Mouse (Mus musculus) lung, adult 2 months (tissue): ENCODE results near the gene Stx19. TPM values are rescaled to one million over a fixed set of nuclear protein-coding genes. Genes with fewer than 3 reads are reported as not detected.

ENCODE experiments used
- DNase-seq: peaks from one replicate; pipeline ENCODE4 v3.0.0; 2022
- H3K4me1 ChIP-seq: fragments of 200-500 bp; 2 replicates; pipeline ENCODE4 v1.6.1; 2011; ENCODE audit warnings: low read length; ENCODE audit not compliant: control insufficient read depth, insufficient read depth
- H3K4me3 ChIP-seq: fragments of 200-500 bp; replicated peaks from 2 replicates; pipeline ENCODE3; 2011; ENCODE audit warnings: low read depth, mild to moderate bottlenecking, control low read depth, low read length; ENCODE audit errors: extremely low read depth
- CTCF ChIP-seq: fragments of 200-500 bp; IDR thresholded peaks from 2 replicates; pipeline ENCODE4 v1.5.1; 2011; ENCODE audit warnings: mild to moderate bottlenecking, low read length, control low read depth; ENCODE audit not compliant: insufficient read depth
- POLR2A ChIP-seq: fragments of 200-500 bp; IDR thresholded peaks from 2 replicates; pipeline ENCODE4 v1.6.1; 2011; ENCODE audit warnings: low read depth, mild to moderate bottlenecking, control low read depth, low read length, borderline replicate concordance; ENCODE audit errors: extremely low read depth
- WGBS: fragments of 180-500 bp; shearing (Covaris S2); methylation state at CpG from one replicate; pipeline ENCODE4 v1.1.7; 2018; 5-methylcytosine and 5-hydroxymethylcytosine counted together
- polyA plus RNA-seq: library from polyadenylated mRNA; depleted of rRNA; stranded (reverse); fragments of >200 nt; gene quantifications from 2 replicates; pipeline ENCODE4 v1.2.3, GENCODE M21; 2012; rRNA removed

Gene Stx19
- polyA plus RNA-seq, 1 experiment, result 1.2 TPM

DNA sequence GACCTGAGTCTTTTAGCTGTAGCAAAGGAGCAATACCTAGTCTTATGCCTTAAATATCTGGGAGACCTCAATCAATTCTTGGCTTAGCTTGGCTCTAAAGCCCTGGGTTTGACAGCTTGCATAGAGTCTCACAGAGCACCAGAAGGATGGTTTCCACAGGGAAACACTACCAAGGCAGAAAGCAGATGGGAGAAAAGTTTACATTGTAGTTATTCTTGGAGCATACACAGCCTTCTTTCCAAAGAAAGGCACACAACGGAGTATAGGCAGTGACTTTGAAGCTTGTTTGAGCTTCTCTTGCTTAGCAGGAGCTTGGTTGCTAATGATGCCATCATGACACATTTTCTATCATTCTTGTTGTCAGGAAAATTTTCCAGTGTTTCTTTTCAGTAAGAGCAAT is 45.7 kb downstream of the Stx19 start:
- TF ChIP-seq POLR2A (no peak), CTCF (no peak)
- no peak for DNase-seq
- Histone ChIP-seq H3K4me1 (peaks cover 4% of the 10 kb centered on the region; the same call in 1 of the 2 replicates), H3K4me3 (no peak overlapping the region)
- WGBS, result 67% methylated on average over 1 of the region's 1 CpGs

GRCm38 (mm10) chr16:62861455-62861854 is 47.0 kb downstream of the Stx19 start:
- Histone ChIP-seq H3K4me3 (no peak overlapping the region), H3K4me1 (no peaks in the 10 kb centered on the region)
- TF ChIP-seq CTCF, result no peak
- no peak for TF ChIP-seq POLR2A
- 43% methylated on average over 6 of the region's 6 CpGs for WGBS
- DNase-seq, result no peak

GRCm38 (mm10) chr16:62872688-62873117 is 58.2 kb downstream of the Stx19 start:
- WGBS, result 72% methylated on average over 5 of the region's 5 CpGs
- TF ChIP-seq CTCF (no peak), POLR2A (no peak)
- Histone ChIP-seq H3K4me3 (no peak overlapping the region), H3K4me1 (no peaks in the 10 kb centered on the region)
- no peak for DNase-seq

DNA sequence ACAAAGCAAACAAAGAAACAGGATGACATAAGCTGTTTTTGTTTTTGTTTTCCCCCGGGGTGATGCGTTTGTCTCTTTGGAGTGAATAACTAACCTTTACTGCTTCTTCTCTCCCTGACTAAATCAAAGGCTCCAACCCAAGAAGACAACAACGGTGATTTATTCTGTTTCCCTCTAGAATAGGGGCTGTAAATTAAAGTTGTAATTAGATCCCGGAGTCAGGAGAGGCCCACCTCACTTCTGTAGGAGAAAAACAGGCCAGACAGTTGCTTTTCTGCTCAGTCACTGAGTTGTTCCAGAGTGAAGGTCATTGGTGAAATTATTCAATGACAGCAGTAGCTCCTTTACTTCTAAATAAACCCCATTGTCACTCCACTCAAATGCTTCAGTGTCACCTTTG is 58.7 kb downstream of the Stx19 start:
- WGBS, result 73% methylated on average over 4 of the region's 4 CpGs
- DNase-seq, result no peak
- H3K4me1 ChIP-seq, result no peaks in the 10 kb centered on the region

More for the DNA sequence above, 58.7 kb downstream of the Stx19 start:
- TF ChIP-seq POLR2A (no peak), CTCF (no peak)
- no peak overlapping the region for H3K4me3 ChIP-seq

Other genes with a start within 250 kb of the Stx19 start
- gene Nsun3, start 27.9 kb upstream of the Stx19 start, polyA plus RNA-seq, result 3.7 and 4.6 TPM in 2 replicates
- 6.0 and 6.6 TPM in 2 replicates for gene Arl13b, start 32.4 kb downstream of the Stx19 start, polyA plus RNA-seq
- 15.6 and 20.0 TPM in 2 replicates for gene Pros1, start 39.6 kb downstream of the Stx19 start, polyA plus RNA-seq